Mouse (Mus musculus): Measurements from ENCODE around the gene Ric8a. TPM values are rescaled to one million over a fixed set of nuclear protein-coding genes. Genes with fewer than 3 reads are reported as not detected.

Ric8a gene
- polyA plus RNA-seq, 1 experiment from 2014 or later = 49.4 TPM

DNA sequence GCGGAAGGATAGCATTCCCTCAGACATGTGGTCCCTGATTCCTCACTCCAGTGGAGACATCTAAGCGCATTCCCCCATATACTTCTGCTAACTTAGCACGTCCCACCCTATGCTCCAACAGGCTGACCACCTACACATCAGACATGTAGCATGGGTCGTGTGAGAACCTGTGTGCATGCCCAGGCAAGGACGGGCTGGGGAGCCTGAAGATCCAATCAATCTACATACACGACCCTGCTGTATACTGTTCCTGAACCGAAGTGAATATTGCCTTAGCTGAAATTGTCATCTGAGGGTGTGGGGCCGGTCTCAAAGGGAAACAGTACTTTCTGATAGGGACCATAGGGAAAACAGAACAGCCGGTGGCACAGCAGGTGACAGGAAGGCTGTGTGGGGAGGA is 1.6 kb upstream of the Ric8a start:
- no peak for ATAC-seq (ENCODE audit: low FRiP score, low TSS enrichment)

DNA sequence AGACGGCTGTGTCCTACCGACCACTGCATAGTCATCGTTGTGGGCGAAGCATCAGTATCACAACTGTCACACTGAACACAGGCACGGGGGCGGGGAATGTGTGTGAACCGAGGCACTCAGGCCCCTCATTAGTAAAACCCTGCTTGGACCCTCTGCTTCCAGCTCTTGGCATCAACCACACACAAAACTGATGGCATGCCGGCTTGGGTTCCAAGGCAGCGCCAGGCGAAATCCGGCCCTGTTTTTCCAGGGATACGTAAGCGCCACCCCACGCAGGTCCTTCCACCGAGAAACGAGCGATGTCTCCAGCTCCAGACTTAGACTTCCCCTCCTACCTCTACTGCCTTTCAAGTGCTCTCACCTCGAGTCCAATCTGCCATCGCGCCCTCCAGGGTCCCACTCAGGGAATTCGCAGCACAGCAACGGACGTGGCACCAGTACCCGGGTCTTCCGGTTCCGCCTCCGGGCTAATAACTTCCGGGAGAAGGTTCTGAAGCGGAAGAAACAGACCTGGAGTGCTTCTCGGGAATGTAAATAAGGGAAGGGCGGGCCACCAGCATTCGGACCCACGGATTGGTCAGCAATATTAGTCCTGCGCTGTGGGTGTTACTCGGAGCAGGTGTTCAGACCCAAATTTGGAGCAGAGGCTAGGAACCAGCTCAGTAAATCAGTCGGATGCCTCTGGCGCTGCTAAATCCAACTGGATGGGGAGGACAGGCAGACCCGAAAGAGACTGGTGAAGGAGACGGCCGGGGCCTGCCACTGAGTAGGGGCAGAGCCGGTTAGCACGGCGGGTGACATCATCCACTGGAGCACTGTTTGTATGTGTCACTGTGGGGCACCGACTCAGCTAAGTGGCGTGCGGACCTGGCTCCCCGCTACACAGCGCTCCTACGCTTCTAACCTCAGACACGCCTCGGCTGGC is 635 bp upstream of the Ric8a start, which contains the start of gene Gm45785:
Gm45785 (minus strand) TSS at position 472 of the 925 bp plus-strand sequence.
- Histone ChIP-seq H3K36me3 (ENCODE audit: control insufficient read depth, insufficient read depth, low read length) (peaks cover 52% of the 10 kb centered on the region), H3K9me3 (ENCODE audit: control insufficient read depth, low read length) (no peaks in the 10 kb centered on the region), H3K27me3 (ENCODE audit: control insufficient read depth, insufficient read depth, low read length) (no peaks in the 10 kb centered on the region), H3K9ac (ENCODE audit: low read depth, low read length) (peak within 1 kb of the TSS; percentile 92), H3K27ac (ENCODE audit: low read depth, low read length) (peak within 1 kb of the TSS; percentile 75), H3K4me2 (replicated peaks; ENCODE audit: low read depth, low read length) (peak within 1 kb of the TSS; percentile 88), H3K4me1 (ENCODE audit: control insufficient read depth, insufficient read depth, low read length) (peaks cover 15% of the 10 kb centered on the region), H3K4me3 (ENCODE audit: low read length) (peak within 1 kb of the TSS; percentile 52)
- under 1% methylated on average over 51 of the region's 51 CpGs for WGBS
- peak; percentile 82 for ATAC-seq (ENCODE audit: low FRiP score, low TSS enrichment)

More for the DNA sequence above, 1.6 kb upstream of the Ric8a start:
- peak overlapping the region; percentile 52 for H3K4me3 ChIP-seq (ENCODE audit: low read length)
- H3K36me3 ChIP-seq (ENCODE audit: control insufficient read depth, insufficient read depth, low read length) = peaks cover 43% of the 10 kb centered on the region
- no peaks in the 10 kb centered on the region for H3K9me3 ChIP-seq (ENCODE audit: control insufficient read depth, low read length)
- WGBS = 77% methylated on average over 9 of the region's 9 CpGs
- no peak overlapping the region for H3K27ac ChIP-seq (ENCODE audit: low read depth, low read length)
- peak overlapping the region; percentile 92 for H3K9ac ChIP-seq (ENCODE audit: low read depth, low read length)
- H3K27me3 ChIP-seq (ENCODE audit: control insufficient read depth, insufficient read depth, low read length) = no peaks in the 10 kb centered on the region
- H3K4me1 ChIP-seq (ENCODE audit: control insufficient read depth, insufficient read depth, low read length) = peaks cover 15% of the 10 kb centered on the region
- peak overlapping the region; percentile 88 for H3K4me2 ChIP-seq (replicated peaks; ENCODE audit: low read depth, low read length)

DNA sequence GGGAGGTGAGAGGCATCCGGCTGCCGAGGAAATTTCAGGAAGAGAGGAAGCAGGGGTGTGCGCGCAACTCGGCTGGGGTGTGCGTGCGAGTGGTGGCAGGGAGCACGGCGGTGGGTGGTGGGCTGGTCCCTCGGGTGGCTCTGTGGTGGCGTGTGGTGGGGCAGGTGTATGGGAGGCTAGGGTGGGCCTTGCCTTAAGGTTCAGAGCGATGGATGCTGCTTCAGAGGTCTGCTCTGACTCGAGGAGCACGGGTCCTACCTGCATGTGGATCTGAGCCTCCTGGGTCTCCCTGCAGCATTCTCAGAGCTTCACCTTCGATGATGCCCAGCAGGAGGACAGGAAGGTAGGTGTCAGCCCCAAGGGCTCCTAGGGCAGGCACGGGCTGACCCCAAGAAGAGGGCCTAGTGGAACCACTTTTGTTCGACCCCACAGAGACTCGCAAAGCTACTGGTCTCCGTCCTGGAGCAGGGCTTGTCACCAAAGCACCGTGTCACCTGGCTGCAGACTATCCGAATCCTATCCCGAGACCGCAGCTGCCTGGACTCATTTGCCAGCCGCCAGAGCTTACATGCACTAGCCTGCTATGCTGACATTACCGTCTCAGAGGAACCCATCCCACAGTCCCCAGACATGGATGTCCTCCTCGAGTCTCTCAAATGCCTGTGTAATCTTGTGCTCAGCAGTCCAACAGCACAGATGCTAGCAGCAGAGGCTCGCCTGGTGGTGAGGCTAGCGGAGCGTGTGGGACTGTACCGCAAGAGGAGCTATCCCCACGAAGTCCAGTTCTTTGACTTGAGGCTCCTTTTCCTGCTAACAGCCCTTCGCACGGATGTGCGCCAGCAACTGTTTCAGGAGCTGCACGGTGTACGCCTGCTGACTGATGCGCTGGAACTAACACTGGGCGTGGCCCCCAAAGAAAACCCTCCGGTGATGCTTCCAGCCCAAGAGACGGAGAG is 1.1 kb downstream of the Ric8a start, which contains the start of gene Bet1l:
Bet1l (minus strand) TSS at position 28 of the 956 bp plus-strand sequence.
- Histone ChIP-seq H3K4me2 (replicated peaks; ENCODE audit: low read depth, low read length) (peak within 1 kb of the TSS; percentile 88), H3K4me1 (ENCODE audit: control insufficient read depth, insufficient read depth, low read length) (peaks cover 15% of the 10 kb centered on the region), H3K36me3 (ENCODE audit: control insufficient read depth, insufficient read depth, low read length) (peaks cover 55% of the 10 kb centered on the region), H3K9ac (ENCODE audit: low read depth, low read length) (peak within 1 kb of the TSS; percentile 92), H3K4me3 (ENCODE audit: low read length) (peak within 1 kb of the TSS; percentile 52), H3K9me3 (ENCODE audit: control insufficient read depth, low read length) (no peaks in the 10 kb centered on the region), H3K27me3 (ENCODE audit: control insufficient read depth, insufficient read depth, low read length) (no peaks in the 10 kb centered on the region), H3K27ac (ENCODE audit: low read depth, low read length) (peak within 1 kb of the TSS; percentile 75)
- 36% methylated on average over 40 of the region's 40 CpGs for WGBS
- peak; percentile 32 for ATAC-seq (ENCODE audit: low FRiP score, low TSS enrichment)

DNA sequence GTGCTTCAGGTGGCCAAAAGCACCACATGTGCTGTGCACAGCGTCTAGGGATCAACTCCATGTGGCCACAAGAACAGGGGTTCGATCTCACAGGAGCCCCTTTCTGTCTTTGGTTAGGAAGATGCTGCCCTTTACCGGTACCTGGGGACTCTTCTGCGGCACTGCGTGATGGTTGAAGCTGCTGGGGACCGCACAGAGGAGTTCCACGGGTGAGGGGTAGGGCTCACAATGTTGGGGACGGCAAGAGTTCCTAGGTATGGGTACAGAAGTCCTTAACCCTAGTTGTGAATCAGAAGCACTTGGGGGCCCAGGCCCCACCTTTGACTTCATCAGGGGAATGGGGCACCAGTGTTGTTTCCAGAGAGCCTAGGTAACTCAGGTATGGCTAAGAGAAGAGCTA is 2.0 kb downstream of the Ric8a start:
- 92% methylated on average over 8 of the region's 8 CpGs for WGBS
- H3K4me3 ChIP-seq (ENCODE audit: low read length) = no peak overlapping the region
- peaks cover 55% of the 10 kb centered on the region for H3K36me3 ChIP-seq (ENCODE audit: control insufficient read depth, insufficient read depth, low read length)

DNA sequence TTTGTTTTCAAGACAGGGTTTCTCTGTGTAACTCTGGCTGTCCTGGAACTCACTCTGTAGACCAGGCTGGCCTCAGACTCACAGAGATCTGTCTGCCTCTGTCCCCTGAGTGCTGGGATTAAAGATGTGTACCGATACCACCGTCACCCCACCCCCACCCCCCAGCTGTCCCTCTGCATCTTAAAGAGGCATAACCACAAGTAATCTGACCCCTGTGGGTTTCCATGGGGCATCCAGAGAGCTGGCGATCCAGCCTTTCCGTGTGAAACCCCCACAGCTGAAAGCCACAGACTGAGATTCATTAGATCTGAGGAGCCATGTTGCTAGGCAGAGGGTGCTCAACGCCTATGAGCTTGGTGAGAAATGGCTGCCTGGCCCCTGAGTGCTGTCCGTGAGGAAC is 3.2 kb downstream of the Ric8a start:
- peaks cover 13% of the 10 kb centered on the region for H3K4me1 ChIP-seq (ENCODE audit: control insufficient read depth, insufficient read depth, low read length)
- no peak overlapping the region for H3K27ac ChIP-seq (ENCODE audit: low read depth, low read length)
- WGBS = 77% methylated on average over 6 of the region's 6 CpGs
- no peaks in the 10 kb centered on the region for H3K9me3 ChIP-seq (ENCODE audit: control insufficient read depth, low read length)
- no peak overlapping the region for H3K4me2 ChIP-seq (replicated peaks; ENCODE audit: low read depth, low read length)
- H3K9ac ChIP-seq (ENCODE audit: low read depth, low read length) = no peak overlapping the region
- no peak overlapping the region for H3K4me3 ChIP-seq (ENCODE audit: low read length)
- no peak for ATAC-seq (ENCODE audit: low FRiP score, low TSS enrichment)
- H3K27me3 ChIP-seq (ENCODE audit: control insufficient read depth, insufficient read depth, low read length) = no peaks in the 10 kb centered on the region
- peaks cover 49% of the 10 kb centered on the region for H3K36me3 ChIP-seq (ENCODE audit: control insufficient read depth, insufficient read depth, low read length)

More for the DNA sequence above, 2.0 kb downstream of the Ric8a start:
- no peak overlapping the region for H3K27ac ChIP-seq (ENCODE audit: low read depth, low read length)
- peak overlapping the region; percentile 34; the same call in 1 of the 2 replicates for H3K9ac ChIP-seq (ENCODE audit: low read depth, low read length)
- H3K27me3 ChIP-seq (ENCODE audit: control insufficient read depth, insufficient read depth, low read length) = no peaks in the 10 kb centered on the region
- H3K9me3 ChIP-seq (ENCODE audit: control insufficient read depth, low read length) = no peaks in the 10 kb centered on the region
- H3K4me2 ChIP-seq (replicated peaks; ENCODE audit: low read depth, low read length) = no peak overlapping the region
- ATAC-seq (ENCODE audit: low FRiP score, low TSS enrichment) = no peak
- H3K4me1 ChIP-seq (ENCODE audit: control insufficient read depth, insufficient read depth, low read length) = peaks cover 15% of the 10 kb centered on the region

DNA sequence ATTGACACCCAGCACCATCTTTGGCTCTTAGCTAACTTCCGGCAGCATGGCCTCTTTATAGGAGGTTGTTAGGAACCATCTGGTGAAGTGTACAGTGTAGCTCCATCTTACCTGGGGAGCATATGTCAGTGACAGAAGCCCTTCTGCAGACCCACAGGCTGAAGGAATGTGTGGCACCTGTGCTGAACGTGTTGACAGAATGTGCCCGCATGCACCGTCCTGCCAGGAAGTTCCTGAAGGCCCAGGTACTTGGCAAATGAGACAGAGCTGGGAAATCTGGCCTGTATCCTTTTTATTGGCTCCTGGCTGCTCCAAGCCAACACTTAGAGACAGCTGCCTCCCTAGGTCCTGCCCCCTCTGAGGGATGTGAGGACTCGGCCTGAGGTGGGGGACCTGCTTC is 4.0 kb downstream of the Ric8a start:
- Histone ChIP-seq H3K4me3 (ENCODE audit: low read length) (no peak overlapping the region), H3K4me1 (ENCODE audit: control insufficient read depth, insufficient read depth, low read length) (peaks cover 8% of the 10 kb centered on the region), H3K27ac (ENCODE audit: low read depth, low read length) (no peak overlapping the region), H3K9me3 (ENCODE audit: control insufficient read depth, low read length) (no peaks in the 10 kb centered on the region), H3K27me3 (ENCODE audit: control insufficient read depth, insufficient read depth, low read length) (no peaks in the 10 kb centered on the region), H3K36me3 (ENCODE audit: control insufficient read depth, insufficient read depth, low read length) (peaks cover 49% of the 10 kb centered on the region), H3K9ac (ENCODE audit: low read depth, low read length) (no peak overlapping the region), H3K4me2 (replicated peaks; ENCODE audit: low read depth, low read length) (no peak overlapping the region)
- 86% methylated on average over 5 of the region's 5 CpGs for WGBS
- ATAC-seq (ENCODE audit: low FRiP score, low TSS enrichment) = no peak

DNA sequence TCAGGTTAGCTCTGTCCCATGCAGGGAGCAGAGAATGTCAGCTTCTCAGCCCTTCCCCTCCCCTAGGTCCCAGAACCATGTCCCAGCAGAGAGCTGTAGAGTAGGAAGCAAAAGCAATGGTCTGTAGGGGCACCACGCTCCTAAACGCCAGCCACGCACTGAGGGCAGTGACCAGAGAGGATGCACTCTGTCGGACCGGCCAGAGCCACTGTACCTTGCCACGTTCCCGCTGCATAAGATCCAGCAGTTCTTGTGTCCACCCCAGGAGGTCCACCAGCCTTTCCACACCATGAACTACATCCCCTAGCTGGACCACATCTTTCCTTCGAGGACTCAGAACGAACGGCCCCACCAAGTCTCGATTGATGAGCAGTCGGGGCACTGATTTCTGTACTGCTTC is 8.0 kb downstream of the Ric8a start:
- 89% methylated on average over 12 of the region's 12 CpGs for WGBS
- no peaks in the 10 kb centered on the region for H3K4me1 ChIP-seq (ENCODE audit: control insufficient read depth, insufficient read depth, low read length)
- no peak overlapping the region for H3K9ac ChIP-seq (ENCODE audit: low read depth, low read length)
- no peak for ATAC-seq (ENCODE audit: low FRiP score, low TSS enrichment)
- H3K4me3 ChIP-seq (ENCODE audit: low read length) = no peak overlapping the region
- no peaks in the 10 kb centered on the region for H3K9me3 ChIP-seq (ENCODE audit: control insufficient read depth, low read length)
- H3K36me3 ChIP-seq (ENCODE audit: control insufficient read depth, insufficient read depth, low read length) = peaks cover 45% of the 10 kb centered on the region
- no peak overlapping the region for H3K27ac ChIP-seq (ENCODE audit: low read depth, low read length)
- H3K4me2 ChIP-seq (replicated peaks; ENCODE audit: low read depth, low read length) = no peak overlapping the region
- no peaks in the 10 kb centered on the region for H3K27me3 ChIP-seq (ENCODE audit: control insufficient read depth, insufficient read depth, low read length)

DNA sequence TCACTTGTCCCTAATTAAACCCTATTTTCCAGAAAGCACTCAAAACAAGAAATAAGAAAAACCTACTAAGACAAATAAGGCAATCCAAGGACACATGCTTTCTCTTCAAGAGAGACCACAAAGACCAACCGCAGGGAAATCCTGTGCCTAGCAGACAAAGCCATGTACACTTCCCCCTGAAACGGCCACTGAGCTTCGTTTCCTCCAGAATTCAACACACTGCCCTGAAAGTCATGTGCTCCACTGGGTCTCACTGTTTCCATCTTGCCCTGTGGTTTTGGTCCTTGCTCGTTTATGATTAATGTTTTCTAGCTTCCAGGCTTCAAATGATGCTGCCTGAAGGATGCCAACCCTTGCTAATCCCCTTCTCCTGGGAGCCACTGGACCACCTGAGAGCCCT is 17.5 kb downstream of the Ric8a start:
- H3K4me1 ChIP-seq (ENCODE audit: control insufficient read depth, insufficient read depth, low read length) = no peaks in the 10 kb centered on the region
- H3K4me2 ChIP-seq (replicated peaks; ENCODE audit: low read depth, low read length) = no peak overlapping the region
- no peak for ATAC-seq (ENCODE audit: low FRiP score, low TSS enrichment)
- peaks cover 15% of the 10 kb centered on the region; the same call in 1 of the 2 replicates for H3K36me3 ChIP-seq (ENCODE audit: control insufficient read depth, insufficient read depth, low read length)
- no peak overlapping the region for H3K4me3 ChIP-seq (ENCODE audit: low read length)
- no peak overlapping the region for H3K9ac ChIP-seq (ENCODE audit: low read depth, low read length)
- no peaks in the 10 kb centered on the region for H3K27me3 ChIP-seq (ENCODE audit: control insufficient read depth, insufficient read depth, low read length)
- no peak overlapping the region for H3K27ac ChIP-seq (ENCODE audit: low read depth, low read length)
- WGBS = 90% methylated on average over 4 of the region's 4 CpGs
- H3K9me3 ChIP-seq (ENCODE audit: control insufficient read depth, low read length) = no peaks in the 10 kb centered on the region
